Mouse (Mus musculus) E14TG2a.4 (cell line): ENCODE data around the gene Arid5a.

Source experiments
- CTCF ChIP-seq: conservative IDR thresholded peaks from 2 replicates; pipeline ENCODE4 v1.5.1; 2014; ENCODE audit warnings: low read length
- NANOG ChIP-seq: IDR thresholded peaks from 2 replicates; pipeline ENCODE4 v1.6.1; 2014; ENCODE audit warnings: borderline replicate concordance, low read length, mixed read lengths
- POU5F1 ChIP-seq: IDR thresholded peaks from 2 replicates; pipeline ENCODE4 v1.6.1; 2014; ENCODE audit warnings: low read length, borderline replicate concordance

GRCm38 (mm10) chr1:36371934-36372845 lies 64.7 kb downstream of the Arid5a start, which contains the start of gene Fer1l5:
- TF ChIP-seq CTCF (no peak), NANOG (no peak), POU5F1 (no peak)
